Mouse (Mus musculus) forebrain, embryonic 10.5 days (tissue): ENCODE measurements around the gene Iffo1. TPM values are rescaled to one million over a fixed set of nuclear protein-coding genes. Genes with fewer than 3 reads are reported as not detected.

Experiments used
- DNase-seq: peaks from one replicate; pipeline ENCODE4 v3.0.0-alpha.2; 2017; ENCODE audit warnings: low spot score; ENCODE audit errors: extremely low spot score
- H3K27ac ChIP-seq: fragments of 300-500 bp; sonication (generic); 2 replicates; pipeline ENCODE4 v1.5.1; 2016; ENCODE audit warnings: mild to moderate bottlenecking
- H3K27me3 ChIP-seq: fragments of 300-500 bp; sonication (generic); 2 replicates; pipeline ENCODE4 v1.6.1; 2016; ENCODE audit warnings: mild to moderate bottlenecking; ENCODE audit not compliant: poor library complexity, severe bottlenecking
- H3K36me3 ChIP-seq: fragments of 300-500 bp; sonication (generic); replicated peaks from 2 replicates; pipeline ENCODE4 v1.6.1; 2016; ENCODE audit warnings: mild to moderate bottlenecking, moderate library complexity
- H3K4me1 ChIP-seq: fragments of 300-500 bp; sonication (generic); 2 replicates; pipeline ENCODE4 v1.6.1; 2016
- H3K4me3 ChIP-seq: fragments of 300-500 bp; sonication (generic); 2 replicates; pipeline ENCODE4 v1.5.1; 2016; ENCODE audit warnings: mild to moderate bottlenecking, moderate library complexity
- H3K9me3 ChIP-seq: fragments of 300-500 bp; sonication (generic); 2 replicates; pipeline ENCODE4 v1.6.1; 2016; ENCODE audit warnings: mild to moderate bottlenecking, moderate library complexity
- WGBS: fragments of 180-500 bp; shearing (Covaris S2); methylation state at CpG from one replicate; pipeline ENCODE4 v1.1.7; 2016; 5-methylcytosine and 5-hydroxymethylcytosine counted together
- polyA plus RNA-seq: library from polyadenylated mRNA; unstranded; fragments of >200 nt; fragmentation: Nextera tagmentation; extraction: Ambion mirVana; gene quantifications from 2 replicates; pipeline ENCODE4 v1.2.1, GENCODE M21; 2016

Gene Iffo1
- polyA plus RNA-seq, 1 experiment from 2014 or later, result 10.0 TPM

GRCm38 (mm10) chr6:125110927-125111326, 34.1 kb upstream of the Iffo1 start:
- Histone ChIP-seq H3K4me1 (no peaks in the 10 kb centered on the region), H3K9me3 (no peaks in the 10 kb centered on the region; the same call in 1 of the 2 replicates), H3K4me3 (no peak overlapping the region), H3K27ac (no peak overlapping the region), H3K36me3 (peaks cover 100% of the 10 kb centered on the region), H3K27me3 (no peaks in the 10 kb centered on the region)
- WGBS, result 93% methylated on average over 7 of the region's 7 CpGs
- peak; percentile 46 for DNase-seq

- H3K27ac ChIP-seq, result no peak overlapping the region
- H3K4me3 ChIP-seq, result no peak overlapping the region
- no peaks in the 10 kb centered on the region for H3K27me3 ChIP-seq
- H3K9me3 ChIP-seq, result no peaks in the 10 kb centered on the region; the same call in 1 of the 2 replicates
- DNase-seq, result no peak
- H3K36me3 ChIP-seq, result peaks cover 100% of the 10 kb centered on the region
- no peaks in the 10 kb centered on the region for H3K4me1 ChIP-seq
- 95% methylated on average over 11 of the region's 11 CpGs for WGBS
Observed at GRCm38 (mm10) chr6:125112553-125112952, 32.5 kb upstream of the Iffo1 start.

GRCm38 (mm10) chr6:125119387-125119786, 25.7 kb upstream of the Iffo1 start:
- no peak overlapping the region for H3K27ac ChIP-seq
- no peak for DNase-seq
- H3K36me3 ChIP-seq, result peaks cover 100% of the 10 kb centered on the region
- H3K4me1 ChIP-seq, result no peaks in the 10 kb centered on the region
- no peaks in the 10 kb centered on the region for H3K9me3 ChIP-seq
- no peaks in the 10 kb centered on the region for H3K27me3 ChIP-seq
- WGBS, result 95% methylated on average over 8 of the region's 8 CpGs
- H3K4me3 ChIP-seq, result no peak overlapping the region

- H3K27me3 ChIP-seq, result no peaks in the 10 kb centered on the region
- no peak overlapping the region for H3K27ac ChIP-seq
- H3K9me3 ChIP-seq, result no peaks in the 10 kb centered on the region
- peaks cover 80% of the 10 kb centered on the region for H3K36me3 ChIP-seq
- peaks cover 19% of the 10 kb centered on the region for H3K4me1 ChIP-seq
- whole genome bisulfite sequencing, result 94% methylated on average over 12 of the region's 12 CpGs
- no peak overlapping the region for H3K4me3 ChIP-seq
- no peak for DNase-seq
Observed at GRCm38 (mm10) chr6:125128724-125129123, 16.3 kb upstream of the Iffo1 start.

GRCm38 (mm10) chr6:125129710-125130402, 15.2 kb upstream of the Iffo1 start:
- Histone ChIP-seq H3K9me3 (no peaks in the 10 kb centered on the region), H3K27me3 (no peaks in the 10 kb centered on the region), H3K27ac (0 out of 2 replicates have a peak overlapping the region, but pooled peaks have one; percentile 30), H3K36me3 (peaks cover 80% of the 10 kb centered on the region), H3K4me1 (peaks cover 19% of the 10 kb centered on the region), H3K4me3 (peak overlapping the region; percentile 5; the same call in 1 of the 2 replicates)
- WGBS, result 91% methylated on average over 20 of the region's 20 CpGs
- no peak for DNase-seq

GRCm38 (mm10) chr6:125131302-125132156, 13.5 kb upstream of the Iffo1 start, which contains the start of gene Nop2:
Gene Nop2 (plus strand): TSS chr6:125131909.
- H3K27ac ChIP-seq, result peak within 1 kb of the TSS; percentile 92
- peak; percentile 93 for DNase-seq
- WGBS, result under 1% methylated on average over 66 of the region's 66 CpGs
- H3K4me3 ChIP-seq, result peak within 1 kb of the TSS; percentile 93
- H3K4me1 ChIP-seq, result peaks cover 19% of the 10 kb centered on the region
- H3K27me3 ChIP-seq, result no peaks in the 10 kb centered on the region
- peaks cover 80% of the 10 kb centered on the region for H3K36me3 ChIP-seq
- no peaks in the 10 kb centered on the region for H3K9me3 ChIP-seq

- Histone ChIP-seq H3K4me3 (peak overlapping the region; percentile 93), H3K27me3 (no peaks in the 10 kb centered on the region), H3K36me3 (peaks cover 80% of the 10 kb centered on the region), H3K9me3 (no peaks in the 10 kb centered on the region), H3K4me1 (peaks cover 19% of the 10 kb centered on the region), H3K27ac (peak overlapping the region; percentile 92)
- no peak for DNase-seq
- WGBS, result 12% methylated on average over 11 of the region's 11 CpGs
Observed at GRCm38 (mm10) chr6:125132470-125132869, 12.6 kb upstream of the Iffo1 start.

- WGBS, result 91% methylated on average over 19 of the region's 19 CpGs
- H3K9me3 ChIP-seq, result no peaks in the 10 kb centered on the region
- no peak for DNase-seq
- H3K4me3 ChIP-seq, result no peak overlapping the region
- H3K27ac ChIP-seq, result no peak overlapping the region
- H3K36me3 ChIP-seq, result peaks cover 93% of the 10 kb centered on the region
- peaks cover 14% of the 10 kb centered on the region for H3K4me1 ChIP-seq
- H3K27me3 ChIP-seq, result no peaks in the 10 kb centered on the region
Observed at GRCm38 (mm10) chr6:125137002-125137671, 7.9 kb upstream of the Iffo1 start.

- 94% methylated on average over 7 of the region's 7 CpGs for WGBS
- Histone ChIP-seq H3K9me3 (no peaks in the 10 kb centered on the region), H3K36me3 (peaks cover 98% of the 10 kb centered on the region), H3K27me3 (no peaks in the 10 kb centered on the region), H3K4me1 (peaks cover 10% of the 10 kb centered on the region), H3K27ac (no peak overlapping the region), H3K4me3 (no peak overlapping the region)
- no peak for DNase-seq
Observed at GRCm38 (mm10) chr6:125139747-125140146, 5.3 kb upstream of the Iffo1 start.

- no peaks in the 10 kb centered on the region for H3K9me3 ChIP-seq
- H3K27me3 ChIP-seq, result no peaks in the 10 kb centered on the region
- H3K36me3 ChIP-seq, result peaks cover 78% of the 10 kb centered on the region
- H3K4me3 ChIP-seq, result no peak overlapping the region
- peaks cover 35% of the 10 kb centered on the region for H3K4me1 ChIP-seq
- DNase-seq, result no peak
- no peak overlapping the region for H3K27ac ChIP-seq
- WGBS, result 91% methylated on average over 8 of the region's 8 CpGs
Observed at GRCm38 (mm10) chr6:125142436-125142835, 2.6 kb upstream of the Iffo1 start.

- no peaks in the 10 kb centered on the region for H3K9me3 ChIP-seq
- no peaks in the 10 kb centered on the region for H3K27me3 ChIP-seq
- peaks cover 76% of the 10 kb centered on the region for H3K36me3 ChIP-seq
- no peak for DNase-seq
- no peak overlapping the region for H3K4me3 ChIP-seq
- H3K4me1 ChIP-seq, result peaks cover 42% of the 10 kb centered on the region
- no peak overlapping the region for H3K27ac ChIP-seq
- WGBS, result 80% methylated on average over 3 of the region's 3 CpGs
Observed at GRCm38 (mm10) chr6:125143128-125143527, 1.9 kb upstream of the Iffo1 start.

GRCm38 (mm10) chr6:125143904-125144303, 1.1 kb upstream of the Iffo1 start:
- peak overlapping the region; percentile 92; the same call in 1 of the 2 replicates for H3K27ac ChIP-seq
- peaks cover 49% of the 10 kb centered on the region for H3K4me1 ChIP-seq
- no peaks in the 10 kb centered on the region for H3K9me3 ChIP-seq
- H3K4me3 ChIP-seq, result peak overlapping the region; percentile 8; the same call in 1 of the 2 replicates
- H3K36me3 ChIP-seq, result peaks cover 76% of the 10 kb centered on the region
- 89% methylated on average over 9 of the region's 9 CpGs for WGBS
- DNase-seq, result no peak
- H3K27me3 ChIP-seq, result no peaks in the 10 kb centered on the region
